Mouse (Mus musculus): ENCODE data around the gene G6pc3.
"Not testable (repeated sequence)": the region's sequence is repeated elsewhere in the genome, so short reads cannot be mapped to it uniquely, and the experiment has no call there.

DNA sequence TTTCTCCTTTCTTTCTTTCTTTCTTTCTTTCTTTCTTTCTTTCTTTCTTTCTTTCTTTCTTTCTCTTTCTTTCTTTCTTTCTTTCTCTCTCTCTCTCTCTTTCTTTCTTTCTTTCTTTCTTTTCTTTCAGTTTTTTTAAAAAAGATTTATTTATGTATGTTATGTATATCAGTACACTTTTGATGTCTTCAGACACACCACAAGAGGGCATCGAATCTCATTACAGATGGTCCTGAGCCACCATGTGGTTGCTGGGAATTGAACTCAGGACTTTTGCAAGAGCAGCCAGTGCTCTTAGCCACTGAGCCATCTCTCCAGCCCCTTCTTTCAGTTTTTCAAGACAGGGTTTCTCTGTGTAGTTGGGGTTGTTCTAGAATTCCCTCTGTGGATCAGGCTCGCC is 31.4 kb upstream of the G6pc3 start:
- not testable (repeated sequence) for TF ChIP-seq HCFC1 (IDR thresholded peaks at IDR 0.05; ENCODE audit: borderline replicate concordance, insufficient read depth, low read length); MAFK (IDR thresholded peaks at IDR 0.05; ENCODE audit: insufficient read depth, low read depth, low read length); CHD2 (IDR thresholded peaks at IDR 0.05; ENCODE audit: low read depth, low read length); ZC3H11A (IDR thresholded peaks at IDR 0.05; ENCODE audit: borderline replicate concordance, low read depth, low read length)
